Mouse (Mus musculus) adrenal gland, postnatal 14 days (tissue): Measurements from ENCODE around the gene C1qtnf1. TPM values are rescaled to one million over a fixed set of nuclear protein-coding genes. Genes with fewer than 3 reads are reported as not detected.
"Not testable (repeated sequence)": the region's sequence is repeated elsewhere in the genome, so short reads cannot be mapped to it uniquely, and the experiment has no call there.

ENCODE experiments used
- DNase-seq: peaks from one replicate; pipeline ENCODE4 v3.0.0; 2021; ENCODE audit warnings: mixed read lengths
- long read RNA-seq, 2 experiments: library from polyadenylated mRNA; stranded (forward); transcript quantifications; one replicate each; pipeline ENCODE4 v2.0.0; 2021
- total RNA-seq: library from RNA; stranded (reverse); gene quantifications from 2 replicates; pipeline ENCODE4 v1.2.3, GENCODE M21; 2021

The C1qtnf1 gene
- 23.7 and 29.2 TPM in 2 replicates for total RNA-seq
- long read RNA-seq, experiment 1, transcript C1qtnf1-201 (4 exons, 2,532 nt): major isoform, 5 of 9 reads
- long read RNA-seq, experiment 1, partial matches to known transcripts: 1 of 9 reads
- long read RNA-seq, experiment 1, other reads (novel, unspliced or antisense): 3 of 9 reads
- long read RNA-seq, experiment 2, partial matches to known transcripts: 0 of 4 reads
- long read RNA-seq, experiment 2, other reads (novel, unspliced or antisense): 3 of 4 reads

- peak; percentile 39 for DNase-seq
Observed at GRCm38 (mm10) chr11:118427986-118428385, at the start of gene C1qtnf1. Gene C1qtnf1, plus strand, starts transcription at chr11:118428203.

GRCm38 (mm10) chr11:118378656-118379055, 49.3 kb upstream of the C1qtnf1 start:
- no peak for DNase-seq

- DNase-seq: peak; percentile 93
Observed at GRCm38 (mm10) chr11:118379251-118380009, 48.6 kb upstream of the C1qtnf1 start.

GRCm38 (mm10) chr11:118387816-118388215, 40.2 kb upstream of the C1qtnf1 start:
- not testable (repeated sequence) for DNase-seq

- no peak for DNase-seq
Observed at GRCm38 (mm10) chr11:118393991-118394390, 34.0 kb upstream of the C1qtnf1 start.

- DNase-seq: peak; percentile 2
Observed at GRCm38 (mm10) chr11:118394538-118394937, 33.5 kb upstream of the C1qtnf1 start.

GRCm38 (mm10) chr11:118397806-118398530, 30.0 kb upstream of the C1qtnf1 start:
- no peak for DNase-seq

GRCm38 (mm10) chr11:118399891-118400565, 28.0 kb upstream of the C1qtnf1 start:
- DNase-seq: no peak

GRCm38 (mm10) chr11:118400566-118400936, 27.5 kb upstream of the C1qtnf1 start:
- no peak for DNase-seq

- DNase-seq: no peak
Observed at GRCm38 (mm10) chr11:118401195-118401594, 26.8 kb upstream of the C1qtnf1 start.

- DNase-seq: peak; percentile 79
Observed at GRCm38 (mm10) chr11:118401760-118402280, 26.2 kb upstream of the C1qtnf1 start, which contains the start of gene Lgals3bp. Gene Lgals3bp, minus strand, starts transcription at chr11:118402092.

GRCm38 (mm10) chr11:118403183-118403582, 24.8 kb upstream of the C1qtnf1 start:
- DNase-seq: no peak

- DNase-seq: no peak
Observed at GRCm38 (mm10) chr11:118403951-118404899, 23.8 kb upstream of the C1qtnf1 start.

GRCm38 (mm10) chr11:118405311-118405710, 22.7 kb upstream of the C1qtnf1 start:
- no peak for DNase-seq

- peak; percentile 7 for DNase-seq
Observed at GRCm38 (mm10) chr11:118406521-118406920, 21.5 kb upstream of the C1qtnf1 start.

GRCm38 (mm10) chr11:118407318-118407910, 20.6 kb upstream of the C1qtnf1 start:
- peak; percentile 75 for DNase-seq

GRCm38 (mm10) chr11:118408051-118408740, 19.8 kb upstream of the C1qtnf1 start:
- DNase-seq: peak; percentile 5

GRCm38 (mm10) chr11:118409106-118410072, 18.6 kb upstream of the C1qtnf1 start:
- no peak for DNase-seq

- no peak for DNase-seq
Observed at GRCm38 (mm10) chr11:118410073-118410444, 17.9 kb upstream of the C1qtnf1 start.
